Mouse (Mus musculus): ENCODE data around the gene Maml1. TPM values are rescaled to one million over a fixed set of nuclear protein-coding genes. Genes with fewer than 3 reads are reported as not detected.

Gene Maml1
- polyA plus RNA-seq, 1 experiment from 2014 or later = 5.8 TPM

DNA sequence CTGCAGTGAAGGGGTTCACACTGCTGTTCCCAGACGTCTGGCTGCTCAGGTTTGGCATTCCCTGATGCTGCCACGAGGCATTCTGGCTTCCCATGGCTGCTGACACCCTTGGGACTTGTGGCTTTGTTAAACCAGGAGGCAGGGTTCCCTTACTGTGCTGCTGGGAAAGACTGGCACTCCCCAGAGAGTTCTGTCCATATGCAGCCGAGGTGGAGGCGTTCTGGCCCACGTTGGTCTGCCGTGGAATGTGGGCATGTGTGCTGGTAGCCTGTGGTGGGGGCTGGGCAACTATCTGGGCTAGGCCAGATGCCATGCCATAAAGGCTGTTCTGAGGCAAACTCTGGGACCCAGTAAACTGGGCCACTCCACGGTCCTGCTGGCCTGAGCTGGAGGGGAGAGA lies 33.8 kb downstream of the Maml1 start:
- Histone ChIP-seq H3K9me3 (replicated peaks) (no peaks in the 10 kb centered on the region), H3K36me3 (peaks cover 78% of the 10 kb centered on the region), H3K4me1 (peaks cover 7% of the 10 kb centered on the region; the same call in 1 of the 2 replicates), H3K4me2 (replicated peaks) (no peak overlapping the region), H3K4me3 (replicated peaks) (no peak overlapping the region), H3K9ac (no peak overlapping the region), H3K27ac (replicated peaks) (no peak overlapping the region), H3K27me3 (no peaks in the 10 kb centered on the region)
- WGBS = 68% methylated on average over 7 of the region's 7 CpGs
- no peak for ATAC-seq (ENCODE audit: insufficient number of reproducible peaks, low FRiP score, low TSS enrichment, low read depth)

GRCm38 (mm10) chr11:50256615-50257014 lies 35.5 kb downstream of the Maml1 start:
- Histone ChIP-seq H3K4me1 (peaks cover 19% of the 10 kb centered on the region), H3K9me3 (replicated peaks) (no peaks in the 10 kb centered on the region), H3K4me2 (replicated peaks) (no peak overlapping the region), H3K9ac (no peak overlapping the region), H3K4me3 (replicated peaks) (no peak overlapping the region), H3K27me3 (no peaks in the 10 kb centered on the region), H3K36me3 (peaks cover 62% of the 10 kb centered on the region), H3K27ac (replicated peaks) (no peak overlapping the region)
- ATAC-seq (ENCODE audit: insufficient number of reproducible peaks, low FRiP score, low TSS enrichment, low read depth) = no peak
- WGBS = 72% methylated on average over 7 of the region's 7 CpGs

DNA sequence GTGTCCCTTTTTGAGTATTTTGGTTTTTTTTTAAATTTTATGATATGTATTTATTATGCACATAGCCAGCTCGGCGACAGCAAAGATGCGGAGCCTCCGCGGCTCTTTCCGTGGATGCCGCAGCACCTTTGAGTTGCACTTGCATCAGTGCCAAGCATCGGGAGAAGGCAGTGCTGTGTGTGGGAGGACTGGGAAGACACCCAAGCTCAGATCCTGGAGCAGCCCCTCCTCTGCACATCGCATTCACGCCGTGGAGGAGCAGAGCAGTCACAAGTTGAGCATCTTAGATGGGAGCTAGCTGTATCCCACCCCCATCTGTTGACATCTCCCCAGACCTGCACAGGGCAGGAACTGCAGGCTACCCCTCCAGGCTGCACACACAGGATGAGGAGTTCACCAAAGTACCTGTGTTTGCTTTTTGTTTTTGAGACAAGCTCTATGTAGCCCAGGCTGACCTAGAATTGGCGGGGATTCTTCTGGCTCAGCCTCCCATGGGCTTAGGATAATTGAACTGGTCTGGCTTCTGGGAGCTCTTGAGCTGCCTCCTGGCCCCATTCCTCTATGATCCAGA lies 38.0 kb downstream of the Maml1 start:
- Histone ChIP-seq H3K27me3 (no peaks in the 10 kb centered on the region), H3K4me3 (replicated peaks) (no peak overlapping the region), H3K27ac (replicated peaks) (no peak overlapping the region), H3K4me2 (replicated peaks) (no peak overlapping the region), H3K4me1 (peaks cover 19% of the 10 kb centered on the region), H3K36me3 (peaks cover 36% of the 10 kb centered on the region), H3K9me3 (replicated peaks) (no peaks in the 10 kb centered on the region), H3K9ac (no peak overlapping the region)
- ATAC-seq (ENCODE audit: insufficient number of reproducible peaks, low FRiP score, low TSS enrichment, low read depth) = no peak
- WGBS = 75% methylated on average over 12 of the region's 12 CpGs

- WGBS = 50% methylated on average over 1 of the region's 1 CpGs
- Histone ChIP-seq H3K9ac (no peak overlapping the region), H3K9me3 (replicated peaks) (no peaks in the 10 kb centered on the region), H3K27ac (replicated peaks) (no peak overlapping the region), H3K4me3 (replicated peaks) (no peak overlapping the region), H3K36me3 (peaks cover 29% of the 10 kb centered on the region), H3K4me2 (replicated peaks) (no peak overlapping the region), H3K4me1 (peaks cover 19% of the 10 kb centered on the region), H3K27me3 (no peaks in the 10 kb centered on the region)
- ATAC-seq (ENCODE audit: insufficient number of reproducible peaks, low FRiP score, low TSS enrichment, low read depth) = no peak
Observed at GRCm38 (mm10) chr11:50253393-50253792, 38.7 kb downstream of the Maml1 start.

DNA sequence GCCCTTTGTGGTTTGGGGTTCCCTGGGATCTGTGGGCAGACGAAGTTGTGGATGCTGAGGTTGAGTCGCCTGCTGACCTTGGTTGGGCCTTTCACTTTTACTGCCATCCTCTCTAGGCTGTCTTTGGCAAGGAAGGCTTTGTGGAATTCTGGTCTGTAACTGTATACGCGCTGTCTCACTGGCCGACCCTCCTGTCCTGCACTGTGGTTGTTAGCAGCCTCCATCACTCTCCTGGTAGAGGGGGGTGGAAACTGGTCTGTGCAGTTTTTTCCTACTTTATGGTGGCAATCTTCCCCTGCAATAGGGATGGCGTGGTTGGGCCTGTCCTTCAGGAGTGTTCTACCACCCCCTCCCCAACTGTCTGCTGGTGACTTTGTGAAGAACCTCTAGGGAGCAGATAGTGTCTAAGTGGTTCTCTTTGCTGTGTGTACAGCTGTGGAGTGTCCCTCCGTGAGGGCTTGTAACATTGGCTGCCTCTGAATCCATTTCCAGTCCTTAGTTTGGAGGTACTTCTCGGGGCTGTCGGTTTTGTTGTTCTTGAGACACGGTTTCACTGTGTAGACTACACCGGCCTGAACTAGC lies 39.3 kb downstream of the Maml1 start:
- ATAC-seq (ENCODE audit: insufficient number of reproducible peaks, low FRiP score, low TSS enrichment, low read depth) = 0 out of 2 replicates have a peak, but pooled peaks have one; percentile 26
- no peaks in the 10 kb centered on the region for H3K9me3 ChIP-seq (replicated peaks)
- no peak overlapping the region; the same call in 1 of the 2 replicates for H3K27ac ChIP-seq (replicated peaks)
- H3K27me3 ChIP-seq = no peaks in the 10 kb centered on the region
- no peak overlapping the region for H3K9ac ChIP-seq
- no peak overlapping the region for H3K4me2 ChIP-seq (replicated peaks)
- H3K4me1 ChIP-seq = peaks cover 19% of the 10 kb centered on the region
- WGBS = 47% methylated on average over 11 of the region's 11 CpGs
- H3K36me3 ChIP-seq = peaks cover 23% of the 10 kb centered on the region
- no peak overlapping the region for H3K4me3 ChIP-seq (replicated peaks)

DNA sequence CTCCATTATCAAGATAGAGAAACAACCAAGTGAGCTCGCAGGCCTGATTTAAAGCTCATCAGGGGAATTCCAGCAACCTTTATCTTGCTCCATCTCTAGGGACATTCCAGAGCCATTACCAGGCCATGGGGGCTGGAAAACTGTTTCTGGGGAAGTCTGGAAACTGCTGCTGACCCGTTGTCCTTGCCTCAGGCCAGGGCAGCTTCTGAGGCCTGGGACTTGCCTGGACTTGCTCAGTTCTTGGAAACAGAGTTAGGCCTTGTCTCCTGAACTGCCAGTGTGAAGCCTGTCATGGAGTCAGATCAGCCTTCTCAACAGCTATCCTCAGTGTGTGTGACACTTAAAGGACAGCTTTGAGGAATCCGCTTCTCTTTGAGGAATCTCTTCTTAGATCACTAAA lies 39.9 kb downstream of the Maml1 start:
- WGBS = 33% methylated on average over 3 of the region's 3 CpGs
- Histone ChIP-seq H3K4me3 (replicated peaks) (no peak overlapping the region), H3K27me3 (no peaks in the 10 kb centered on the region), H3K9ac (no peak overlapping the region), H3K4me1 (peaks cover 19% of the 10 kb centered on the region), H3K36me3 (peaks cover 17% of the 10 kb centered on the region), H3K4me2 (replicated peaks) (no peak overlapping the region), H3K27ac (replicated peaks) (no peak overlapping the region), H3K9me3 (replicated peaks) (no peaks in the 10 kb centered on the region)
- ATAC-seq (ENCODE audit: insufficient number of reproducible peaks, low FRiP score, low TSS enrichment, low read depth) = no peak

- no peaks in the 10 kb centered on the region for H3K27me3 ChIP-seq
- no peak overlapping the region for H3K4me3 ChIP-seq (replicated peaks)
- no peak for ATAC-seq (ENCODE audit: insufficient number of reproducible peaks, low FRiP score, low TSS enrichment, low read depth)
- no peaks in the 10 kb centered on the region for H3K9me3 ChIP-seq (replicated peaks)
- 77% methylated on average over 7 of the region's 7 CpGs for WGBS
- peaks cover 15% of the 10 kb centered on the region for H3K4me1 ChIP-seq
- H3K36me3 ChIP-seq = no peaks in the 10 kb centered on the region
- no peak overlapping the region for H3K9ac ChIP-seq
- no peak overlapping the region for H3K4me2 ChIP-seq (replicated peaks)
- H3K27ac ChIP-seq (replicated peaks) = no peak overlapping the region
Observed at GRCm38 (mm10) chr11:50248473-50249171, 43.5 kb downstream of the Maml1 start.

DNA sequence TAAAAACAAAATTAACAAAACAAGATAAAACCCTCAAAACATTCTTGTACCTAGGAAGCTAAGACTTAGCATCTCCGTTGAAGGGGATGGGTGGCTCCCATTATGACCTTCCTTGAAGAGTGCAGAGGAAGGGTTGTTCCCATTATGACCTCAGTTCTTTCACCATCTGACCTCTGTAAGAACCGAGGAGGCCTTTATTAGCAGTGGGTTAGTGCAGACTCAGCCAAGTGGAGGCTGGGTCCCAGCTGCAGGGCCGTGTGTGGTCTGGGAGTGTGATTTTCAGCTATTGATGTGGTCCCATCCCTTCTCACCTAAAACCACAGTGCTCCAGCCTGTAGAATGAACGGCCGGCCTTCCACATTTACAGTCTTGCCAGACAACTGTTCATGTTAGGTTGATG lies 46.8 kb downstream of the Maml1 start:
- Histone ChIP-seq H3K9me3 (replicated peaks) (no peaks in the 10 kb centered on the region), H3K27me3 (no peaks in the 10 kb centered on the region), H3K4me2 (replicated peaks) (no peak overlapping the region), H3K27ac (replicated peaks) (no peak overlapping the region), H3K9ac (no peak overlapping the region), H3K4me1 (no peaks in the 10 kb centered on the region), H3K36me3 (no peaks in the 10 kb centered on the region), H3K4me3 (replicated peaks) (no peak overlapping the region)
- no peak for ATAC-seq (ENCODE audit: insufficient number of reproducible peaks, low FRiP score, low TSS enrichment, low read depth)
- WGBS = 69% methylated on average over 5 of the region's 5 CpGs

GRCm38 (mm10) chr11:50243926-50244325 lies 48.2 kb downstream of the Maml1 start:
- no peak for ATAC-seq (ENCODE audit: insufficient number of reproducible peaks, low FRiP score, low TSS enrichment, low read depth)
- Histone ChIP-seq H3K9ac (no peak overlapping the region), H3K4me1 (no peaks in the 10 kb centered on the region), H3K4me3 (replicated peaks) (no peak overlapping the region), H3K36me3 (no peaks in the 10 kb centered on the region), H3K27me3 (peaks cover 7% of the 10 kb centered on the region; the same call in 1 of the 2 replicates), H3K9me3 (replicated peaks) (no peaks in the 10 kb centered on the region), H3K27ac (replicated peaks) (no peak overlapping the region), H3K4me2 (replicated peaks) (no peak overlapping the region)
- WGBS = 77% methylated on average over 6 of the region's 6 CpGs

GRCm38 (mm10) chr11:50240235-50240911 lies 51.7 kb downstream of the Maml1 start:
- peaks cover 29% of the 10 kb centered on the region for H3K27me3 ChIP-seq
- H3K36me3 ChIP-seq = 0 out of 2 replicates have a peak, but pooled peaks cover under 1% of the 10 kb centered on the region
- 91% methylated on average over 7 of the region's 7 CpGs for WGBS
- ATAC-seq (ENCODE audit: insufficient number of reproducible peaks, low FRiP score, low TSS enrichment, low read depth) = no peak
- no peak overlapping the region for H3K27ac ChIP-seq (replicated peaks)
- H3K4me1 ChIP-seq = peaks cover 18% of the 10 kb centered on the region
- H3K4me2 ChIP-seq (replicated peaks) = no peak overlapping the region
- H3K4me3 ChIP-seq (replicated peaks) = no peak overlapping the region
- no peaks in the 10 kb centered on the region for H3K9me3 ChIP-seq (replicated peaks)
- no peak overlapping the region for H3K9ac ChIP-seq
